Mouse (Mus musculus) limb, embryonic 14.5 days (tissue): ENCODE measurements around the gene Cblb. TPM values are rescaled to one million over a fixed set of nuclear protein-coding genes. Genes with fewer than 3 reads are reported as not detected.

ENCODE experiments used
- ATAC-seq: fragments of 200-750 bp; cut with Nextera tagmentation; 2 replicates; pipeline ENCODE4 v1.8.0; 2017; ENCODE audit warnings: low read depth, moderate number of reproducible peaks, moderate TSS enrichment; ENCODE audit not compliant: low FRiP score
- DNase-seq: peaks from one replicate; pipeline ENCODE4 v3.0.0-alpha.2; 2015; ENCODE audit warnings: low spot score
- H3K27ac ChIP-seq: fragments of 300-500 bp; sonication (generic); replicated peaks from 2 replicates; pipeline ENCODE4 v1.5.1; 2014; ENCODE audit warnings: low read depth, mild to moderate bottlenecking, low read length, moderate library complexity, mixed read lengths
- H3K27me3 ChIP-seq: fragments of 300-500 bp; sonication (generic); 2 replicates; pipeline ENCODE4 v1.6.1; 2014; ENCODE audit warnings: low read length, mixed read lengths; ENCODE audit not compliant: control insufficient read depth, insufficient read depth
- H3K36me3 ChIP-seq: fragments of 300-500 bp; sonication (generic); 2 replicates; pipeline ENCODE4 v1.6.1; 2014; ENCODE audit warnings: mild to moderate bottlenecking, low read length, moderate library complexity, mixed read lengths; ENCODE audit not compliant: control insufficient read depth, insufficient read depth
- H3K4me1 ChIP-seq: fragments of 300-500 bp; sonication (generic); 2 replicates; pipeline ENCODE4 v1.6.1; 2014; ENCODE audit warnings: antibody characterized with exemption, low read length, mixed read lengths; ENCODE audit not compliant: control insufficient read depth, insufficient read depth
- H3K4me2 ChIP-seq: fragments of 300-500 bp; sonication (generic); replicated peaks from 2 replicates; pipeline ENCODE4 v1.6.1; 2014; ENCODE audit warnings: low read depth, mild to moderate bottlenecking, low read length, moderate library complexity; ENCODE audit not compliant: severe bottlenecking
- H3K4me3 ChIP-seq: fragments of 300-500 bp; sonication (generic); replicated peaks from 2 replicates; pipeline ENCODE4 v1.5.1; 2014; ENCODE audit warnings: low read length
- H3K9ac ChIP-seq: fragments of 300-500 bp; sonication (generic); 2 replicates; pipeline ENCODE4 v1.6.1; 2014; ENCODE audit warnings: mild to moderate bottlenecking, low read depth, low read length, moderate library complexity; ENCODE audit not compliant: severe bottlenecking
- H3K9me3 ChIP-seq: fragments of 300-500 bp; sonication (generic); 2 replicates; pipeline ENCODE4 v1.6.1; 2016; ENCODE audit warnings: low read length; ENCODE audit not compliant: control insufficient read depth
- POLR2A ChIP-seq: fragments of 200-500 bp; IDR thresholded peaks from 2 replicates; pipeline ENCODE4 v1.8.0; 2012; ENCODE audit warnings: inconsistent platforms, mild to moderate bottlenecking, moderate library complexity, borderline replicate concordance; ENCODE audit not compliant: insufficient read depth, insufficient read length; ENCODE audit errors: extremely low read depth
- WGBS: fragments of 180-500 bp; shearing (Covaris S2); extraction: QIAGEN DNeasy Blood & Tissue Kit; methylation state at CpG from one replicate; pipeline ENCODE4 v1.1.7; 2014; 5-methylcytosine and 5-hydroxymethylcytosine counted together
- polyA plus RNA-seq, 2 experiments: library from polyadenylated mRNA; depleted of rRNA in 1 of 2; stranded (reverse) in 1 of 2; unstranded in 1 of 2; fragments of >200 nt; fragmentation: Nextera tagmentation in 1 of 2; extraction: Ambion mirVana in 1 of 2; gene quantifications; 2 replicates each; pipeline versions ENCODE4 v1.2.1 to v1.2.3; 2012 to 2014

Cblb gene
- polyA plus RNA-seq, 2 experiments = 16.9 to 23.7 TPM

DNA sequence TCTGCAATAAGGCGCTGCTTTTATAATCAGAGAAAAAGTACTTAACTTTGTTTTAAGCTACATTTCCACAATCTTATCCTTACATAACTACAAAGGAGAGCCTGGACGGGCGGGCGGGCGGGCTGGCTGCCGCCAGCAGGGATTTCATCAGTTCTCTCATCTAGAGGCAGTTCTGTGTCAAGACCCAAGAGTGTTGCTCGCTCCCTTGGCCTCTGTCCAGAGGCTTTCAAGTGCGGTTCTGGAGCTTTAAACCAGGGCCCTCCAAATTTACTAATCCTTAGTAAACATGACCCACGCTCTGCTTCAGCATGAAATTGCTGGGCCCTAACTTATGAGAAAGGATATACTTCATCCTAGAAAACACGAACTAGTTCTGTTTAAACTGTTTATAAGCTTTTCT, 155.7 kb downstream of the Cblb start:
- DNase-seq = no peak
- H3K27ac ChIP-seq = no peak overlapping the region
- 69% methylated on average over 10 of the region's 10 CpGs for WGBS
- peaks cover 60% of the 10 kb centered on the region for H3K36me3 ChIP-seq
- H3K4me2 ChIP-seq = no peak overlapping the region
- no peak overlapping the region for H3K9ac ChIP-seq
- H3K9me3 ChIP-seq = no peaks in the 10 kb centered on the region
- H3K4me1 ChIP-seq = no peaks in the 10 kb centered on the region; the same call in 1 of the 2 replicates
- no peaks in the 10 kb centered on the region for H3K27me3 ChIP-seq
- no peak for TF ChIP-seq POLR2A
- no peak for ATAC-seq
- H3K4me3 ChIP-seq = no peak overlapping the region

DNA sequence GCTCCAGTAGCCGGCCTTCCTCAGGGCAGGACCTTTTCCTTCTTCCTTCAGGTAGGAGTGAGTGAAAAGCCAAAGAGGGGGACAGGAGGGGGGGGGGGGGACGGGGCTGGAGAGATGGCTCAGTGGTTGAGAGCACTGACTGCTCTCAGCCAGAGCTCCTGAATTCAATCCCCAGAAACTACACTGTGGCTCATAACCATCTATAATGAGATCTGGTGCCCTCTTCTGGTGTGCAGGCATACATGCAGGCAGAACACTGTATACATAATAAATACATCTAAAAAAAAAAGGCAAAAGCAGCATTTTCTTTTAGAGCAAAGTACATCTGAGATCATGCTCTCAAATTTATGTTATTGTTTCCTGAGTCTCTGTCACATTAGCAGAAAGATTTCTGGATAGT, 158.1 kb downstream of the Cblb start:
- no peak for ATAC-seq
- no peaks in the 10 kb centered on the region for H3K9me3 ChIP-seq
- H3K27ac ChIP-seq = no peak overlapping the region
- peaks cover 62% of the 10 kb centered on the region for H3K36me3 ChIP-seq
- H3K4me2 ChIP-seq = no peak overlapping the region
- no peaks in the 10 kb centered on the region for H3K27me3 ChIP-seq
- DNase-seq = no peak
- 33% methylated on average over 1 of the region's 2 CpGs for WGBS
- no peak for TF ChIP-seq POLR2A
- no peaks in the 10 kb centered on the region; the same call in 1 of the 2 replicates for H3K4me1 ChIP-seq
- no peak overlapping the region for H3K4me3 ChIP-seq
- no peak overlapping the region for H3K9ac ChIP-seq

DNA sequence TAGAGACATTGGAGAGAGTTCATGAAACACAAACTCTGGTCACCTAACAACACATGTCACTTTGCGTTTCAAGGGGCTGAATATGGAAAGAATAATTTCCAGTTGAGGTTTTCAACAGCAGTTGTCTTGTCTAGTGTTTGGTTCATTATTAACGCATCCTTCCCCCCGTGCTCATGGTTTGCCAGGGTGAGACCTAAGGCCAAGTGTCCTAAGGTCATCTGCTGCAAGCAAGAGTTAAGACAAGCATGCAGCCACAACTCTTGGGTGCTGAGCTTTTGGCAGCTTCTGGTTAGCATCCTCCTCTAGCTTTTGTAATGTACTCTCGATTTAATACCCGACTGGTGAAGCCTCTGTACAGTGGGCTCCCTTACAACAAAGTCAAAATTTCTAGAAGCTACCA, 159.7 kb downstream of the Cblb start:
- no peak for TF ChIP-seq POLR2A
- Histone ChIP-seq H3K27me3 (no peaks in the 10 kb centered on the region), H3K4me2 (no peak overlapping the region), H3K4me3 (no peak overlapping the region), H3K9me3 (no peaks in the 10 kb centered on the region), H3K4me1 (no peaks in the 10 kb centered on the region; the same call in 1 of the 2 replicates), H3K27ac (no peak overlapping the region), H3K9ac (no peak overlapping the region), H3K36me3 (peaks cover 68% of the 10 kb centered on the region)
- DNase-seq (no peak), ATAC-seq (no peak)
- WGBS = 89% methylated on average over 5 of the region's 5 CpGs

DNA sequence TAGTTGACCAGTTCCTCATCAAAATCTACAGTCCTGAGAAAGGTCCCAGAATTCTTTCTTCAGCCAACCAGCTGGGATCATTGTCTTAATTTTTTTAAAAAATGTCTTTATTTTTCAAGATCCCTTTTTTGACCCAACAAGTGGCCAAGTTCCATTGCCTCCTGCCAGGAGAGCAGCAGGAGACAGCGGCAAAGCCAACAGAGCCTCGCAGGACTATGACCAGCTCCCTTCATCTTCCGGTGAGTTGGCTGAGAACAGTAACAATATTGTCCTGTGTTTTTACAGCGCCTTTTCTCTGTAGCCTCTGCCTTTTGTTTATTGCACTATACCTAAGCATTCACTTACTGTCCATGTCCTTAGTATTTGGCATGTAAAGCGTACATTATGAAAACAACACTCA, 163.0 kb downstream of the Cblb start:
- H3K4me2 ChIP-seq = no peak overlapping the region
- no peak overlapping the region for H3K9ac ChIP-seq
- H3K9me3 ChIP-seq = no peaks in the 10 kb centered on the region
- H3K27ac ChIP-seq = no peak overlapping the region
- DNase-seq (no peak), ATAC-seq (no peak)
- no peak overlapping the region for H3K4me3 ChIP-seq
- TF ChIP-seq POLR2A = no peak
- 90% methylated on average over 5 of the region's 5 CpGs for WGBS
- H3K4me1 ChIP-seq = no peaks in the 10 kb centered on the region
- peaks cover 57% of the 10 kb centered on the region for H3K36me3 ChIP-seq
- no peaks in the 10 kb centered on the region for H3K27me3 ChIP-seq

DNA sequence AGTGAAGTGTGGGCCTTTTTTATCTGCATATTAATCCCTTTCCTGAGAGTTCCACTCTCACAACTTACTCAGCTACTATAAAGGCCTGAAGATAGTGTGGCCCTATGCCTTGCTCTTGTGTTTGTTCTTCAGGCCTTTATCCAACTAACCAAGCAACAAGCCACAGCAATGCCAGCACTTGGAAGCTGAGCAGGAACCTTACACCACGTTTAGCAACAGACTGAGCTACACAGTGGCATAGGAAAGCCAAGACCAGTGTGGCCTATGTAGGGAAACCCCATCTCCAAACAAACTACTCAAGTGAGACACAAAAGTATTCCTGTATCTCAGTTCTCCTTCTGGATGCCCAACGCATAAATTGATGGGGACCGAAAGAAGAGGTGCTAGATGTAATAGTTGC, 163.8 kb downstream of the Cblb start:
- Histone ChIP-seq H3K9ac (no peak overlapping the region), H3K27me3 (no peaks in the 10 kb centered on the region), H3K4me3 (no peak overlapping the region), H3K9me3 (no peaks in the 10 kb centered on the region), H3K4me2 (no peak overlapping the region), H3K36me3 (peaks cover 50% of the 10 kb centered on the region), H3K4me1 (no peaks in the 10 kb centered on the region), H3K27ac (no peak overlapping the region)
- ATAC-seq = no peak
- no peak for DNase-seq
- no peak for TF ChIP-seq POLR2A
- 93% methylated on average over 3 of the region's 3 CpGs for WGBS

DNA sequence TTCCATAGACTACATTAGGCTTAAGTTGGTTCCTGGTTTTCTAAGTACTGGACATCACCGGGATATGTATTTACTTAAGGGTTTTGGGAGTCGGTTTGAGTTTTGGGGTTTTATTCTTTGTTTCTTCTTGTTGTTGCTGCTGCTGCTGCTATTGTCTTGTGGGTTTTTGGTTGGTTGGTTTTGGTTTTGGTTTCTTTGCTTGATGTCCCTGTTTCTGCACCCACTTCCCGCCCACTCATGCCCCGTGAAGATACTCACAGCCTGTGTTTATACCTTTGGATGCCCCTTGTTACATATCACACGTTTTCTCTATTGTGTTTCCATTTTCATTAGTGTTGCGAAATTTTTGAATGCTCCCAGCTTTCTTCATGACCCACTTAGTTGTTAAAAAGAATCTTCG, 169.1 kb downstream of the Cblb start:
- 93% methylated on average over 7 of the region's 7 CpGs for WGBS
- no peak for ATAC-seq
- no peak overlapping the region for H3K9ac ChIP-seq

More for the DNA sequence above, 169.1 kb downstream of the Cblb start:
- Histone ChIP-seq H3K36me3 (peaks cover 31% of the 10 kb centered on the region), H3K27ac (no peak overlapping the region), H3K27me3 (no peaks in the 10 kb centered on the region), H3K4me2 (no peak overlapping the region), H3K4me1 (no peaks in the 10 kb centered on the region), H3K9me3 (no peaks in the 10 kb centered on the region), H3K4me3 (no peak overlapping the region)
- DNase-seq = no peak
- no peak for TF ChIP-seq POLR2A
